In the genomic region with DNA sequence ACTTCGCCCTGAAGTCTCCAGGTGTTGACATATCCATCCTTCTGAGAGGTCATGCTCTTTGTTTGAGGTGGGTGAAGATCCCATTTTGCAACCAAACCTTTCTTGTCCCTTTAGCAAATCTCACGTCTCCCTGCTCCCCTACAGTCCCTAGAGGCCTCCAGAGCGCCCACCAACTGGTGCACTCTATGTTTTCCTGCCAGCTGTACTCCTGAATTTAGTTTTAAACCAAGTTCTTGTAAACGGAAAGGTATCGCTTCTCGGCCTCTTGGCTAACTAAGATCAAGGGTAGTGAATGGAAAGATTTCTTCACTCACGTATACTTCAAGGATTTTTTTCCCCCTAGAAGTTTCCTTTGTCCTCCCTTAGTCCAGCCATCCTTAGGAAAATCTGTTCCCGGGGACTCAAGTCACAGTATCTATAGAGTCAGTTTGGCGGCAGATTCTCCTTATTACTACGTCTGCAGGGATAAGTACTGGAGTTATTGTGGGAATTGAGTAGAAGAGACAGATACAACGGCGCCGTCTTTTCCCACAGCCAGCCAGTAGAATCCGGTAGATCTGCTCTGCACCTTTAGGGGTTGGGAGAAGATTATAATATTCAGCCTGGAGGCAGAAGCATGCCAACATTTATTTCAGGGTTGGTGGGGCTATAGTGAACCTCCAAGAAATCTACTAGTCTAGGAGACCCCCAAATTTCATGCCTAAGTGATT, we compare ENCODE assay signal across 1 mouse cellular context.
TF ChIP-seq lines count a peak whose summit lies in the region.

No protein-coding gene starts in this region.

TF ChIP-seq in MEL, 35 proteins besides CTCF, POLR2A, EP300 and RAD21:
- TF ChIP-seq MXI1 (IDR thresholded peaks at IDR 0.05; ENCODE audit: low read depth, low read length): peak; percentile 17; the same call in 1 of the 2 replicates
- TF ChIP-seq MAX (IDR thresholded peaks at IDR 0.05; ENCODE audit: low read length): no peak
